Mouse (Mus musculus) spleen, embryonic (tissue): ENCODE data around the gene Cap2.

Experiments used
- CTCF ChIA-PET: fragments of 350-600 bp; sonication (Branson Sonifier 250); formaldehyde crosslinking; loops from one replicate; lab custom pipeline; 2022; lab: Charles Lee

Gene Cap2

GRCm38 (mm10) chr13:46554736-46555135 is 53.1 kb downstream of the Cap2 start:
- CTCF ChIA-PET: no interaction called here

GRCm38 (mm10) chr13:46565913-46566312 is 64.3 kb downstream of the Cap2 start:
- CTCF ChIA-PET: no interaction called here

- CTCF ChIA-PET: no interaction called here
Observed at GRCm38 (mm10) chr13:46569469-46569868, 67.8 kb downstream of the Cap2 start.

- CTCF ChIA-PET: no interaction called here
Observed at GRCm38 (mm10) chr13:46571141-46571592, 69.5 kb downstream of the Cap2 start.

GRCm38 (mm10) chr13:46571961-46572647 is 70.5 kb downstream of the Cap2 start:
- CTCF ChIA-PET: no interaction called here

GRCm38 (mm10) chr13:46572648-46573163 is 71.1 kb downstream of the Cap2 start:
- CTCF ChIA-PET: no interaction called here

GRCm38 (mm10) chr13:46574201-46574600 is 72.6 kb downstream of the Cap2 start:
- CTCF ChIA-PET: no interaction called here

GRCm38 (mm10) chr13:46574707-46575106 is 73.1 kb downstream of the Cap2 start:
- CTCF ChIA-PET: no interaction called here

- CTCF ChIA-PET: no interaction called here
Observed at GRCm38 (mm10) chr13:46584860-46585259, 83.2 kb downstream of the Cap2 start.

GRCm38 (mm10) chr13:46587717-46588289 is 86.2 kb downstream of the Cap2 start:
- CTCF ChIA-PET: no interaction called here

GRCm38 (mm10) chr13:46588606-46589005 is 87.0 kb downstream of the Cap2 start:
- CTCF ChIA-PET: interaction anchor here (0.6 kb wide), 1 partner anchor 144 kb away, joined by 5 read pairs; no protein-coding TSS in a partner anchor

- CTCF ChIA-PET: no interaction called here
Observed at GRCm38 (mm10) chr13:46590885-46591284, 89.2 kb downstream of the Cap2 start.

GRCm38 (mm10) chr13:46600694-46601093 is 99.0 kb downstream of the Cap2 start:
- CTCF ChIA-PET: no interaction called here

- CTCF ChIA-PET: no interaction called here
Observed at GRCm38 (mm10) chr13:46601386-46601785, 99.7 kb downstream of the Cap2 start.

GRCm38 (mm10) chr13:46602674-46603073 is 101.0 kb downstream of the Cap2 start:
- CTCF ChIA-PET: no interaction called here

- CTCF ChIA-PET: interaction anchor here (0.7 kb wide), 1 partner anchor 27 kb away, joined by 3 read pairs; no protein-coding TSS in a partner anchor
Observed at GRCm38 (mm10) chr13:46611033-46611432, 109.4 kb downstream of the Cap2 start.

GRCm38 (mm10) chr13:46613694-46614272 is 112.1 kb downstream of the Cap2 start:
- CTCF ChIA-PET: no interaction called here

GRCm38 (mm10) chr13:46616673-46617362 is 115.2 kb downstream of the Cap2 start:
- CTCF ChIA-PET: no interaction called here

- CTCF ChIA-PET: interaction anchor here (0.7 kb wide), 1 partner anchor 1045 kb away, joined by 4 read pairs; no protein-coding TSS in a partner anchor
Observed at GRCm38 (mm10) chr13:46619633-46620032, 118.0 kb downstream of the Cap2 start.

- CTCF ChIA-PET: no interaction called here
Observed at GRCm38 (mm10) chr13:46620964-46621757, 119.5 kb downstream of the Cap2 start.

- CTCF ChIA-PET: no interaction called here
Observed at GRCm38 (mm10) chr13:46626608-46627007, 125.0 kb downstream of the Cap2 start.
